Mouse (Mus musculus) ovary, postnatal 10 days (tissue): ENCODE measurements around the gene Blvrb.
"Not testable (repeated sequence)": the region's sequence is repeated elsewhere in the genome, so short reads cannot be mapped to it uniquely, and the experiment has no call there.

Source experiments
- DNase-seq: peaks from one replicate; pipeline ENCODE4 v3.0.0; 2022; ENCODE audit warnings: low spot score

The Blvrb gene

GRCm38 (mm10) chr7:27483860-27484259 lies 36.1 kb downstream of the Blvrb start:
- DNase-seq = no peak

DNA sequence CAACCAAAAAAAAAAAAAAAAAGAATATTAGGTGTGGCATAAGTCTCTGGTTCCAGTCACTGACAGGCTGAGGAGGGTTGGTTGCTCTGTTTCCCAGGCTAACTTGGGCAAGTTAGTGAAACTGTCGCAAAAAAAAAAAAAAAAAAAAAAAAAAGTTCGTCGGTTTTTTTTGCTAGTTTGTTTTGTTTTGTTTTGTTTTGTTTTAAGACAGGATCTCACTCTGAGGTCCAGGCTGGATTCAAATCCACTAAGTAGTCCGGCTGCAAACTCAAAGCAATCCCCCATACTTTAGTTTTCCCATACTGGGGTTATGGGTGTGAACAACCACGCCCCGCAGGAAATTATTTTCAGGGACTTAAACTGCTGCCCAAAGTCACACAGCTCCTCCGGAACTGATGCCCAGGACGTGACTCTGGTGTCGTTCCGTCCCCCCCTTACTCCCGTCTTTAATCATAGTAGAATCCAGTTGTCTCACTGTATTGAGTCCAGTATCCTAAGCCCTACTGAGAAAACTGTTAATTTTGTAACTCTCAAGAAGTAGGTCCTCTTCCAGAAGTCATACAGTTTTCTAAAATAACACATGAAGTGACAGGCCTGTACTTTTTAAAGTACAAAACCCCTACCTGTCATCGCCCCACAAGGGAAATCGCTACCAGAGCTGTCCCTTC lies 38.5 kb downstream of the Blvrb start:
- no peak for DNase-seq

GRCm38 (mm10) chr7:27486770-27487697 lies 39.3 kb downstream of the Blvrb start, which contains the start of gene Sertad1:
Gene Sertad1, plus strand, starts transcription at chr7:27486910.
- peak; percentile 96 for DNase-seq

- DNase-seq = no peak
Measured at GRCm38 (mm10) chr7:27487740-27488268, 40.0 kb downstream of the Blvrb start.

GRCm38 (mm10) chr7:27489270-27489869 lies 41.6 kb downstream of the Blvrb start:
- DNase-seq = no peak

GRCm38 (mm10) chr7:27490227-27490542 lies 42.4 kb downstream of the Blvrb start:
- no peak for DNase-seq

GRCm38 (mm10) chr7:27490543-27491329 lies 43.0 kb downstream of the Blvrb start:
- peak; percentile 86 for DNase-seq

GRCm38 (mm10) chr7:27491856-27492255 lies 44.1 kb downstream of the Blvrb start:
- DNase-seq = no peak

DNA sequence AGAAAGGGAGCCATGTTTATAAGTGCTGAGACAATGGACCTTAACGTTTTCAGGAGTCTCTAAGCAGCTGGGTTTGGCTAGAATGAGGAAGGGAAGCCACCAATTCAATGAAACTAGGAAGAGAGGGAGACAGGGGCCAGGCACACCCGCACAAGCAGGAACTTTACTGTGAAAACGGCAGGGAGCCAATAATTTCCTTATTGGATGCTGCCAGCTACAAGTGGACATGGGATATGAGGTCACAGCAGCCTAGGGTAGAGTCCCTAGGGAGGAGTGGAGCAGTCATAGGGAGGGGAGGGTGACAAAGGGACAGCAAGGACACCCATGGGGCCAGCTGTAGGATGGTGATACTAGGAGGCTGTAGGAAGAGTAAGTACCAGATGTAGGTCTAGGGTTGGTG lies 45.2 kb downstream of the Blvrb start:
- no peak for DNase-seq

DNA sequence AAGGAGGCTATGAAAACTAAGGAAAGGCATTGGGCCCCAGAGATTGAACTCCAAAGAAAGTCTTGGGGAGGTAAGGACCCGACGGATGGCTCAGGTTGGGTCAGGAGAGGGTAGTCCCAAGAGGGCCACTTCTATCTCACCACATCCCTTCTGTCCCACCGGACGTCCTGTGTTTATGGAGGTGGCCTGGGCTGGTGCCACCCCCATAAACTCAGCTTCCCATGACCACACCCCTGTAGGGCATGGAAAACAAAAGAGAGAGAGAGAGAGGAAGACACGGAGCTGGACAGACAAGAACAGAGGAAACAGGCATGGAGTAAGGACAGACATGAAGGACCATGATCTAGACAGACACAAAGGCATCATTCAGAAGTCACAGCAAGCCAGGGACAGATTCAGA lies 45.7 kb downstream of the Blvrb start:
- DNase-seq = no peak

- DNase-seq = not testable (repeated sequence)
Measured at GRCm38 (mm10) chr7:27494659-27495367, 47.0 kb downstream of the Blvrb start.

GRCm38 (mm10) chr7:27499036-27499435 lies 51.3 kb downstream of the Blvrb start, which contains the start of gene Prx:
Gene Prx, plus strand, starts transcription at chr7:27499324.
- DNase-seq = no peak

- no peak for DNase-seq
Measured at GRCm38 (mm10) chr7:27501620-27502019, 53.8 kb downstream of the Blvrb start.

DNA sequence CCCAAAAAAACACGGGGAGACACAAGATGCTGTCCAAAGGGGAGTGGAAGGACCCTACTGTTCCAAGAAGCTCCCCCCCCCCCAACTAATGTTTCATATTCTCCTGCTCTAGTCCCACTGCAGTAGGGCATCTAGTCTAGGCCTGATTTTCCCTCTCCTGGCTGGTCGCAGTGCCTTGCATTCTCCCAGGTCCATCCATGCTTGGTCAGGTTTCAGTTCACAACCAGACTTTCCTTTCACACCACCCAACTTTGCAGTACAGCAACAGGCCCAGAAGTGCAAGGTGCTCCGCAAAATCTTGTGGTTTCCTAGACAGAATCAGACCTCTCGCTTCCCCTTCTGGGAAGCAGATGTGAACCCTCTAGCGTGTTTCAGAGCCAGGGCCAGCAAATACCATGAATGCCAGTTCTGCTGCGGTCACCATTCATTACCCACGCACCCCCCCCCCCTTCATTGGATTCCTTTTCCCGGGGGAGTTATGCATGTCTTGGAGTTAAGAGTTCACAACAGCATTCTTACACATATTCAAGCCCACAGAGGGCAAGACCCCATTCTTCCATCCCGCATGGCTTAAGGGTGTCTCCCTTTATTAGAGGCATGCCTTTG lies 59.1 kb downstream of the Blvrb start:
- no peak for DNase-seq

GRCm38 (mm10) chr7:27507711-27508647 lies 60.2 kb downstream of the Blvrb start:
- peak; percentile 97 for DNase-seq

GRCm38 (mm10) chr7:27508648-27509005 lies 60.8 kb downstream of the Blvrb start:
- DNase-seq = no peak

DNA sequence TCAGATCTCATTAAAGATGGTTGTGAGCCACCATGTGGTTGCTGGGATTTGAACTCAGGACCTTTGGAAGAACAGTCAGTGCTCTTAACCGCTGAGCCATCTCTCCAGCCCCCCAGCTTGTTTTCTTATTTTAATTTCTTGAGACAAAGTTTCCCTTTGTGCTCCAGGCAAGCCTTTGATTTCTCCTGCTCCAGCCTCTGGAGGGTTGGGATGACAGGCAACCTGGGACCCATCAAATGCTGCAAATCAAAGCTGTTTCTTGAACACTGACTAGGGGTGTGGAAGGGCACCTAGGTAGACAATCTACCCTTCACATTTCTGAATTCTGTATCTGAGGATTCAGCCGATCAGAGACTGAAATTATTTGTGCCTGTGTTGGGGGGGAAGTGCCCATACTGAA lies 63.0 kb downstream of the Blvrb start:
- no peak for DNase-seq

- DNase-seq = no peak
Measured at GRCm38 (mm10) chr7:27514961-27515360, 67.2 kb downstream of the Blvrb start.
